Comparison of ENCODE assay signal across 10 mouse cellular contexts in genomic region chr13:94065276-94066050, GRCm38 (mm10). TPM values are rescaled to one million over a fixed set of nuclear protein-coding genes. Genes with fewer than 3 reads are reported as not detected.
DNase-seq lines count a peak whose midpoint lies in the region; ATAC-seq and TF ChIP-seq lines count a peak whose summit lies in the region.
"Had no signal": no experiment of that assay in that cellular context is flagged by ENCODE, and none has a peak within 500 bp of the region (broad histone marks: within the 10 kb centered on the region; RNA-seq: fewer than 3 reads in every experiment).

No protein-coding gene starts in this region.

- no peaks in the 10 kb centered on the region for H3K79me2 ChIP-seq in CH12.LX (replicated peaks; ENCODE audit: control insufficient read depth, extremely low read depth, insufficient read depth, poor library complexity, severe bottlenecking)

- H3K27ac ChIP-seq in hindbrain, embryonic 15.5 days (replicated peaks) = peak overlapping the region; percentile 30; the same call in 1 of the 2 replicates
- no peak overlapping the region for H3K27ac ChIP-seq in hindbrain, embryonic 11.5 days (ENCODE audit: low read depth, low read length)
- H3K27ac ChIP-seq in CH12.LX (ENCODE audit: insufficient read depth, low read depth) (no peak overlapping the region), ES-Bruce4 (ENCODE audit: insufficient read depth, low read length) (0 out of 2 replicates have a peak overlapping the region, but pooled peaks have one; percentile 47)
- H3K27ac ChIP-seq in limb, embryonic 10.5 days = peak overlapping the region; percentile 15; the same call in 1 of the 2 replicates
- H3K27ac ChIP-seq: embryonic facial prominence, embryonic 12.5 days; midbrain, embryonic 15.5 days had no signal

- TF ChIP-seq EP300 in CH12.LX (IDR thresholded peaks at IDR 0.05; ENCODE audit: low read length) (no peak), ES-Bruce4 (IDR thresholded peaks at IDR 0.05; ENCODE audit: insufficient read depth, low read depth, low read length) (no peak)

- peaks cover 13% of the 10 kb centered on the region; the same call in 1 of the 2 replicates for H3K4me1 ChIP-seq in hindbrain, embryonic 15.5 days (replicated peaks)
- no peaks in the 10 kb centered on the region for H3K4me1 ChIP-seq in hindbrain, embryonic 11.5 days (replicated peaks; ENCODE audit: control insufficient read depth, insufficient read depth, low read length)
- H3K4me1 ChIP-seq in CH12.LX (ENCODE audit: control insufficient read depth in 1 of 2, insufficient read depth in 2 of 2) (peaks cover 0 to 31% of the 10 kb centered on the region in 2 experiments; a peak in 2 of 4 replicates), ES-Bruce4 (ENCODE audit: control insufficient read depth, insufficient read depth, low read length) (peaks cover 4% of the 10 kb centered on the region)
- H3K4me1 ChIP-seq in limb, embryonic 10.5 days = peaks cover 92% of the 10 kb centered on the region

- peaks cover 42% of the 10 kb centered on the region for H3K27me3 ChIP-seq in hindbrain, embryonic 15.5 days
- H3K27me3 ChIP-seq in hindbrain, embryonic 11.5 days (ENCODE audit: control insufficient read depth, insufficient read depth, low read length) = peaks cover 30% of the 10 kb centered on the region
- no peaks in the 10 kb centered on the region for H3K27me3 ChIP-seq in CH12.LX (replicated peaks)
- H3K27me3 ChIP-seq in ES-Bruce4 (ENCODE audit: control insufficient read depth, insufficient read depth, low read length, poor library complexity, severe bottlenecking) = no peaks in the 10 kb centered on the region
- no peaks in the 10 kb centered on the region for H3K27me3 ChIP-seq in limb, embryonic 10.5 days (ENCODE audit: low read depth, poor library complexity, severe bottlenecking)

- TF ChIP-seq RAD21 in CH12.LX (IDR thresholded peaks at IDR 0.05; ENCODE audit: low read depth, low read length) = no peak

- H3K36me3 ChIP-seq in hindbrain, embryonic 15.5 days = no peaks in the 10 kb centered on the region
- no peaks in the 10 kb centered on the region for H3K36me3 ChIP-seq in hindbrain, embryonic 11.5 days (ENCODE audit: control insufficient read depth, insufficient read depth, low read length)
- no peaks in the 10 kb centered on the region for H3K36me3 ChIP-seq in CH12.LX (replicated peaks in 1 of 2; ENCODE audit: control insufficient read depth in 1 of 2, insufficient read depth in 1 of 2, low read length in 1 of 2)
- no peaks in the 10 kb centered on the region for H3K36me3 ChIP-seq in ES-Bruce4 (ENCODE audit: control insufficient read depth, insufficient read depth, low read length, poor library complexity, severe bottlenecking)
- H3K36me3 ChIP-seq in limb, embryonic 10.5 days = 0 out of 2 replicates have a peak, but pooled peaks cover under 1% of the 10 kb centered on the region
- H3K36me3 ChIP-seq: embryonic facial prominence, embryonic 12.5 days; midbrain, embryonic 15.5 days had no signal

- H3K4me3 ChIP-seq in hindbrain, embryonic 15.5 days = no peak overlapping the region
- no peak overlapping the region for H3K4me3 ChIP-seq in hindbrain, embryonic 11.5 days (ENCODE audit: low read depth, low read length)
- H3K4me3 ChIP-seq in CH12.LX (replicated peaks in 1 of 3; ENCODE audit: low read depth in 2 of 3, low read length in 2 of 3, poor library complexity in 1 of 3) = no peak overlapping the region
- H3K4me3 ChIP-seq in ES-Bruce4 (ENCODE audit: low read depth, low read length) = no peak overlapping the region
- H3K4me3 ChIP-seq in limb, embryonic 10.5 days = no peak overlapping the region
- H3K4me3 ChIP-seq: embryonic facial prominence, embryonic 12.5 days; midbrain, embryonic 15.5 days had no signal

- H3K4me2 ChIP-seq in hindbrain, embryonic 15.5 days = no peak overlapping the region
- no peak overlapping the region for H3K4me2 ChIP-seq in hindbrain, embryonic 11.5 days (replicated peaks; ENCODE audit: low read depth, low read length)
- no peak overlapping the region for H3K4me2 ChIP-seq in CH12.LX (ENCODE audit: insufficient read depth, low read depth, poor library complexity, severe bottlenecking)
- H3K4me2 ChIP-seq: embryonic facial prominence, embryonic 12.5 days; midbrain, embryonic 15.5 days had no signal

- WGBS in hindbrain, embryonic 15.5 days = 29% methylated on average over 11 of the region's 11 CpGs
- WGBS in hindbrain, embryonic 11.5 days = 18% methylated on average over 11 of the region's 11 CpGs
- 20% methylated on average over 11 of the region's 11 CpGs for WGBS in limb, embryonic 10.5 days

- dilution Hi-C loops in CH12.LX (cut with MboI; ENCODE audit: extremely low pct_ligation_motif_present, extremely low pct_unique_long_range_greater_than_20kb, low sequenced_read_pairs) = no loop called here

- in situ Hi-C loops in CH12.LX (cut with MboI; ENCODE audit: low pct_ligation_motif_present, low pct_unique_long_range_greater_than_20kb, low sequenced_read_pairs) = no loop called here

- H3K9ac ChIP-seq in hindbrain, embryonic 15.5 days = no peak overlapping the region
- no peak overlapping the region for H3K9ac ChIP-seq in hindbrain, embryonic 11.5 days (ENCODE audit: low read depth, low read length)
- H3K9ac ChIP-seq in CH12.LX (ENCODE audit: insufficient read depth, low read depth) (no peak overlapping the region), ES-Bruce4 (ENCODE audit: low read depth, poor library complexity, severe bottlenecking) (no peak overlapping the region)
- H3K9ac ChIP-seq: embryonic facial prominence, embryonic 12.5 days; midbrain, embryonic 15.5 days had no signal

- no peak for DNase-seq in hindbrain, embryonic 11.5 days (ENCODE audit: low spot score)
- peak; percentile 24 for DNase-seq in CH12.LX (ENCODE audit: extremely low read depth)
- DNase-seq in limb, embryonic 10.5 days (ENCODE audit: low spot score) = no peak
- DNase-seq in thymus, postnatal 10 days (ENCODE audit: low spot score in 2 of 2) = no peak
- DNase-seq in right cerebral cortex, postnatal 25 days = no peak
- DNase-seq: cerebellum, adult 8-10 months had no signal

- H3K9me3 ChIP-seq in hindbrain, embryonic 15.5 days = no peaks in the 10 kb centered on the region
- H3K9me3 ChIP-seq in hindbrain, embryonic 11.5 days (ENCODE audit: control insufficient read depth, low read length) = no peaks in the 10 kb centered on the region
- no peaks in the 10 kb centered on the region for H3K9me3 ChIP-seq in CH12.LX (replicated peaks; ENCODE audit: low read length)
- H3K9me3 ChIP-seq in ES-Bruce4 (replicated peaks; ENCODE audit: control insufficient read depth, insufficient read depth, low read length, poor library complexity, severe bottlenecking) = no peaks in the 10 kb centered on the region
- no peaks in the 10 kb centered on the region for H3K9me3 ChIP-seq in limb, embryonic 10.5 days (replicated peaks)
- H3K9me3 ChIP-seq: embryonic facial prominence, embryonic 12.5 days; midbrain, embryonic 15.5 days had no signal

- TF ChIP-seq CTCF in CH12.LX (conservative IDR thresholded peaks at IDR 0.05 in 1 of 2, IDR thresholded peaks at IDR 0.05 in 1 of 2; ENCODE audit: low read depth in 2 of 2, low read length in 2 of 2) (no peak), ES-Bruce4 (IDR thresholded peaks at IDR 0.05; ENCODE audit: low read depth, low read length) (no peak)

- no peak for TF ChIP-seq POLR2A in CH12.LX (IDR thresholded peaks at IDR 0.05; ENCODE audit: low read depth, low read length)
- no peak for TF ChIP-seq POLR2A in ES-Bruce4 (IDR thresholded peaks at IDR 0.05; ENCODE audit: insufficient read depth, low read length)

- no peak for ATAC-seq in hindbrain, embryonic 15.5 days (ENCODE audit: low FRiP score, low read depth)
- ATAC-seq in hindbrain, embryonic 11.5 days (ENCODE audit: low FRiP score) = no peak
- ATAC-seq: midbrain, embryonic 15.5 days had no signal

TF ChIP-seq in CH12.LX, 34 proteins besides CTCF, POLR2A, EP300 and RAD21:
- TF ChIP-seq KAT2A (IDR thresholded peaks at IDR 0.05; ENCODE audit: insufficient replicate concordance, low read length) = no peak
- no peak for TF ChIP-seq MXI1 (IDR thresholded peaks at IDR 0.05; ENCODE audit: low read depth, low read length)
- no peak for TF ChIP-seq NELFE (IDR thresholded peaks at IDR 0.05; ENCODE audit: low read depth, low read length)
- TF ChIP-seq RCOR1 (conservative IDR thresholded peaks at IDR 0.05; ENCODE audit: low read depth, low read length) = no peak
- no peak for TF ChIP-seq SMC3 (IDR thresholded peaks at IDR 0.05; ENCODE audit: low read depth, low read length)
- no peak for TF ChIP-seq E2F4 (IDR thresholded peaks at IDR 0.05; ENCODE audit: insufficient replicate concordance, low read depth, low read length)
- no peak for TF ChIP-seq ZKSCAN1 (IDR thresholded peaks at IDR 0.05; ENCODE audit: borderline replicate concordance, low read depth, low read length)
- no peak for TF ChIP-seq MAZ (IDR thresholded peaks at IDR 0.05; ENCODE audit: low read depth, low read length)

RNA-seq across cellular contexts. Expression of gene Lhfpl2, which starts 7.9 kb away (rescaled TPM):
- 20.0 and 21.0 TPM in 2 replicates for polyA plus RNA-seq in hindbrain, embryonic 15.5 days (2015; fragmentation: Nextera tagmentation; extraction: Ambion mirVana)
- 16.6 and 19.3 TPM in 2 replicates for polyA plus RNA-seq in hindbrain, embryonic 11.5 days (2014; fragmentation: Nextera tagmentation; extraction: Ambion mirVana)
- total RNA-seq in CH12.LX (2012; rRNA removed) (not detected in 2 replicates), CH12.LX (2014; rRNA removed) (not detected in 2 replicates)
- polyA plus RNA-seq in CH12.LX (2012; ENCODE audit: insufficient read length, low read depth) (not detected in 2 replicates), ES-Bruce4 (2011; ENCODE audit: insufficient read depth, insufficient read length, low read depth, missing spikeins) (12.5 and 13.3 TPM in 2 replicates)
- 33.7 and 44.0 TPM in 2 replicates for polyA plus RNA-seq in limb, embryonic 10.5 days (2016; fragmentation: Nextera tagmentation; extraction: Ambion mirVana)

Comparison
In these comparisons a context has a peak if more than half of its experiments do, and no peak if none do; other contexts are left out.
1. H3K27ac ChIP-seq: peak in hindbrain, embryonic 15.5 days (single experiment), ES-Bruce4 (single experiment) and limb, embryonic 10.5 days (single experiment); none in hindbrain, embryonic 11.5 days (single experiment) and CH12.LX (single experiment).
2. RNA of gene Lhfpl2, which starts 7.9 kb away (polyA plus RNA-seq): 33.7 to 44.0 TPM in limb, embryonic 10.5 days, 20.0 to 21.0 TPM in hindbrain, embryonic 15.5 days, 16.6 to 19.3 TPM in hindbrain, embryonic 11.5 days and 12.5 to 13.3 TPM in ES-Bruce4; not detected in CH12.LX; every median in the first group is over 10 times any median in the second.